Mouse (Mus musculus) layer of hippocampus, postnatal 25 days (tissue): ENCODE data around the gene Adamts18. TPM values are rescaled to one million over a fixed set of nuclear protein-coding genes. Genes with fewer than 3 reads are reported as not detected.
A peak's percentile ranks its signal among the peaks of the same experiment; 100 is the strongest.

Experiments
- DNase-seq, 2 experiments: peaks; one replicate each; pipeline ENCODE4 v3.0.0; 2022; ENCODE audit warnings: mixed read lengths in 2 of 2, low spot score in 1 of 2; ENCODE audit errors: extremely low spot score in 1 of 2
- total RNA-seq, 2 experiments: library from RNA; stranded (reverse); gene quantifications; 2 replicates each; pipeline ENCODE4 v1.2.3; 2021

The Adamts18 gene
- 1 to 10 TPM; 2.5 to 3.0 TPM for total RNA-seq

DNA sequence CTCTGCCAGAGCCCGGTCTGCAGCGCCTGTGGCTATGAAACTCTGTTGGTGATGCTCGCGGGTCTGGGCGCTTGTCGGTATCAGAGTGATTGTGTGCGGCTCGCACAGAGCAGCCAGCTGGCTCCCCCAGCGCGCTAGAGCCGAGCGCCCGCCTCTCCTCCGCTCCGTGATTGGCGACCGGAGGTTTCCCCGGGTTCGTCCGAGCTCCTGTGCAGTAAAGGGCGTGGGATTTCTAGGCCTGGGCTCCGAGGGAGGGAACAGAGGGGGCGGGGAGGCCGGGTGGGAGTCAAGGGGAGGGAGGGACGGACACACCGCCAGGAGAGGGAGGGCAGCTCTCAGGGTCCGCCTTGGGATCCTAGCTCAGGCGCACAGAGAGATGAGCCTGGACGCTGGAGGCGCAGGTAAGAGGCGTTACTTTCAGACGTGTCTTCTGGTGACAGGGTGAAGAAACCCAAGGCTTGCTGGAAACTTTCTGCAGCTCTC is at the start of gene Adamts18:
Gene Adamts18 (minus strand): TSS at position 86 of the 483 bp plus-strand sequence.
- DNase-seq = peak; percentile 30 to 41

DNA sequence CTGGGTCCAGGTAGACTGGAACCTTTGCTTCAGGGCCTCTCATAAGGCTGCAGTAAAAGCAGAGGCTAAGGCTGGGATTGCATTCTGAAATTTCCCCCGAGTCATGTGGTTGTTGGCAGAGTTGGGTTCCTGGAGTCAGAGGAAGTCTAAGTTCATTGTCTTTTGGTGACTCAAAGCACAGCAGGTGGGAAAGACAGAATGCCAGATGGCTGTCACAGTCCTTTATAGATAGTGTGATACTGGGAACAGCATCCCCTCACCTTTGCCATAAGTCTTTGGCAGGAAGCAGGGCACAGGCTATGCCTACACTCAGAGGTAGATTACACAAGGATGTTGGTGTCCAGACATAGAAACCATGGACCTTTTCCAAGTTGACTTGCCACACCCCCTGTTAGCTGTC is 47.9 kb upstream of the Adamts18 start:
- DNase-seq = no peak

DNA sequence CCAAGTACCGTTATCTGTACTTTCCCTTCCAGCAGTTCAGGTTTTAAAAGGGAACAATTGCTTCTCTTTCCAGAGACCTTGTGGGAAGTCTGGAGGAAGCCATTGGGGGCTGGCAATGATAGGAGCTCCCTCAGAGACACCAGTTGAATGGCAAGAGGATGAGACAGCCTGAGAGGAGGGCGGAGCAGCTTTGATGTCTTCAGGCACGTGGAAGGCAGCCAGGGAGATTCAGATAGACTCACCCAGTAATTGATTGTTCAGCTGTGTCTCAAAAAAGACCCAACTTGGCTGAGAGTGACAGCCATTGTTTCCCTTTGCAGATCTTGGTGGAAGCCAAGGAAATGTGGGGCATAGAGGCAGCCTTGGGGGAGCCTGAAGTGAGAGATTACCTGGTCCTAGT is 42.8 kb upstream of the Adamts18 start:
- DNase-seq = no peak

DNA sequence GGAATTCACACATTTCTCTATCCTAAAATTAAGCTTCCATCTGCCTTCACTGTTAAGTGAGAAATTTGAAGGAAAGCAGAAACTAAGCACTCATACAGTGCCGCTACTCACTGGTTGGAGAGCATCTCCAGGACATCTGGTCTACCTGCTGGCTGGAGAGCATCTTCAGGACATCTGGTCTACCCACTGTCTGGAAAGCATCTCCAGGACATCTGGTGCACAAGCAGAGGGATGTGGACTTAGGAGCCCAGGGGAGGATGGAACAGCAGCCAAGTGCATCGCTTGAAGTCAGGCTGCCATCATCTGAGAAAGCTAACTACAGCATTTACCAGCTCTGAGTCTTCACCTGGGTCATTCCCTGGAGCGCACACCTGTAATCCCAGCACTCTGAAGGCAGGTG is 38.0 kb upstream of the Adamts18 start:
- DNase-seq = no peak

DNA sequence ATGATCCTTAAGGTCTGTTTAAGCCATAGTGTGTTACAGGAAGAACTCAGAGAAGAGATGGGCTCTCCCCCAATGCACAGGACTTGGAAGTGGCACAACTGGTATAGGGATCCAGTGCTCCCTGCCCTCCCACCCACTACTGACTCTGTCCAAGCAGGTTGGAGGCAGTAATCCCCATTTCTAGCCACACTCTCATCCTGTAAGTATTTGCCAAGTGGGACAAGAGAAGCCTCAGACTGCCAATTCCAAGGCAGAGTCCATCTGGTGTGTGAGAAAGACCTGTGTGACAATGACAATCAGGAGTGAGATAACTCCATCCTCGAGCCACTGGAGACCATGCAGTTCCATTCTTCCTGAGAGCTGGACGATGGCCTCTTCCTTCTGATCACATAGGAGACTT is 36.6 kb upstream of the Adamts18 start:
- no peak for DNase-seq

DNA sequence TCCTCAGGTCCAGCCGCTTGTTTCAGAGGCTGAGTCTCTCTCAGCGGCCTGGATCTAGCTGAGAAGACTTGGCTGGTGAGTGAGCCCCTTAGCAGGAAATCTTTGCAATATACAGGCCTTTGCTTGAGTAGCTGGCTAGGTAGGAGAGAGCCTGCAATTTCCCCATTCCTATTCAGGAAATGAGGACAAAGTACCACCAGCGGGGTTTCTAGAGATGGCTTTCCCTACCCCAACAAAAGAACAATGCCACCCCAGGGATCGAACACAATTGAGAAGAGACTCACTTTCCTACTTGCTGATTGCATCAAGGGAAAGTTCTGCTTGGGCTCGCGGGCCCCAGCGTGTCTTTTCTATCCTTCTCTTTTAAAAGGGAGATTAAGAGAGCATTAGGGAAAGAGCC is 35.5 kb upstream of the Adamts18 start:
- no peak for DNase-seq

DNA sequence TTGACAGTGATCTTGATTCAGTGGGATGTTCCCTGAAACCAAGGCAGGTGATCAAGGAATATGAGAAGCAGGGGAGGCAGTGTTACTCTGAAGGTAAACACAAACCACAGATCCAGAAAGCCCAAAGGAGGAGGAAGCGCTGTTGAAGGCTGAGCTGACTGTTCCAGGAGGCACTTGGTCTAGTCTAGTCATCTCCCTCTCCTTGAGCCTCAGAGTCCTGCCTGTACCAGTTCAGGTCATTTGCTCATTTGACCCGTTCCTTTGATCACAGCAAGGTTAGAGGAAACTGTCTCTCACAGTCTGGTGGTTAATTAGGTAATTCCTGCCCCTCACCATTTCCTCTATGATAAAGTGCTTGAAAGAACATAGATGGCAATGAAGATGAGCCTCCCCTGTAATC is 34.0 kb upstream of the Adamts18 start:
- DNase-seq = no peak

DNA sequence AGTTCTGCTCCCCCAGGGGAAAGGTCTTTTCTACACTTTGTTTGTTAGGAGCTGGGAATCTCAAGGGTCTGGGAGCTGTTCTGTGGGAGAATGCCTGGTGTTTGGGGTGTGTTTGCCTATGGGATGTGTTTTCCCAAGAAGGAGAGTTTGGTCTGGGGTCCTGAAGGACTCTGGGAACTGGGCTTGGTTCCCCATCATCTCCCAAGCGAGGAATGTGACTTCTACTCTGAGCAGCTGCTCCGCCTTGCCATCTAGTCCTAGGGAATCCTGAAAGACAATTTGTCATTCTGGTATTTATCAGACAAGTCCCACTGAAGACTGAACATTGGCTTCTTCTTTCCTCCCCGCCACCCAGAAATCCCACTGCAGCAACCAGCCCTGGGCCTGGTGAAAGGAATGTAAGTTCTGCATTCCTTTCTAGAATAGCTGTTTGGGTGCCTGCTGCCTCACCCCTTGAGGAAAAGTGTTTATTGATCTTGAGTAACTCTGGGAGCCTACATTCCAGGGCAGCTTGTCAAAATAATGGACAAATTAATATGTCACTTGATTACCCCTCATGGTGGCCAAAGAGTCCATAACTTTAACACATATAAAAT is 30.0 kb upstream of the Adamts18 start:
- DNase-seq = no peak

DNA sequence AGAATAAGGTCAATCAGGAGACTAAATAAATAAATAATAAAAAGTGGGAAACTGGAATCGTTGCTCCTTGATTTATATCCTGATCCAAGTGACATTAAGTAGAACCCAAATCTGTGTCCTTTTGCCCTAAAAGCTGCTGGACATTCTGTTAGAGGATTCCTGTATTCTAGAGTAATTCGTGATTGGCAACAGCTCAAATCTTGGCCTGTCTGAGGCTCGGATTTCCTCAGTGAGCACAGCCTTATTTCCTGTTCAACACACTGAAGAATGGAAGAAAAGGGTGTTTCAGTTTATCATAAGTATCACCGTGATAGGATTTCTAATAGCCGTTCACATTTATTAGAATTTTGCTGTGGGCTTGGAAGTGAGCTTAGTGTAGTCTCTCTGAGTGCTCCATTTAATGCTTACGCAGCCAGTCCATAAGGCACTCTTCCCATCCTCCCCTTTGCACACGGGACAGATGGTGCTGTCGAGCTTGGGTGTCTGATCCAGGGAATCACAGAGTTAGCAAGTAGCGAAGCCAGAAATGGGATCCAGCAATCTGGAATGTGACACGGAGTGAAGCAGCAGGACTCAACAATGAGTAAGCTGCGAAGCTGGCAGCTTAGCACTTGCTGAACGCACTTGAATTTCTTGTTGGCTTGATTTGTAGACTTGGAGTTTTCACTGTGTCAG is 25.0 kb upstream of the Adamts18 start:
- DNase-seq = peak; percentile 45 to 49

DNA sequence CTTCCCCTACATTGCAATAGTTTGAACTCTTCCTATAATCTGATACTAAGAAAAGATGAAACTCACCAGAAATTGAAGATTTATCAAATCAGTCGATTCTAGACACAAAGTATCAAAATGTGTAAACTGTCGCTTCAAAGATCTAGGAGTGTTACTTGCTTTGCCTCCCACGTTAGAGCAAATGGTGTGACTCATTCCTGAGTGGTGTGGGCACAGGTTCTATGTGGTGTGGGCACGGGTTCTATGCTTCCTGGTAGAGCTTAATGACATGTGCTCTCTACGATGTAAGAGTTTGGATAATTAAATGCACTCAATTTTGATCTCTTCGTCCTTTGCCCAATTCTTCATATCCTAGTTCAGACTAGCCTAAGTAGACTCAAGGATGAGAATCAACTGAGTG is 23.9 kb upstream of the Adamts18 start:
- DNase-seq = no peak

DNA sequence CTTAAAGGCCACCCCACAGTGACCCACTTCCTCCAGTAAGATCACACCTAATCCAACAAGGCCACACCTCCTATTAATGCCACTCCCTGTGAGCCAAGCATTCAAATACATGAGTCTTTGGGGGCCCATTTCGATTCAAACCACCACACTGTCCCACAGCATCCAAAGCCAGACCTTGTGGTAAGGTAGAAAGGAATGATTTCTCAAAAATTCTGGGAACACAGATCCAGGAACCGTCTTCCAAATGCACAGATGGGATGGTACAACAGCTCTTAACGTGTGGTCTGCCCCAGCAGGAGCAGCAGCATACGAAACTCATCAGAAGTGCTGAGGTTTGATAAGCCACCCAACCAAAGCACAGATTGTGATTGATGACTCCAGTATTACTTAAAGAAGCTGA is 18.0 kb upstream of the Adamts18 start:
- DNase-seq = no peak

DNA sequence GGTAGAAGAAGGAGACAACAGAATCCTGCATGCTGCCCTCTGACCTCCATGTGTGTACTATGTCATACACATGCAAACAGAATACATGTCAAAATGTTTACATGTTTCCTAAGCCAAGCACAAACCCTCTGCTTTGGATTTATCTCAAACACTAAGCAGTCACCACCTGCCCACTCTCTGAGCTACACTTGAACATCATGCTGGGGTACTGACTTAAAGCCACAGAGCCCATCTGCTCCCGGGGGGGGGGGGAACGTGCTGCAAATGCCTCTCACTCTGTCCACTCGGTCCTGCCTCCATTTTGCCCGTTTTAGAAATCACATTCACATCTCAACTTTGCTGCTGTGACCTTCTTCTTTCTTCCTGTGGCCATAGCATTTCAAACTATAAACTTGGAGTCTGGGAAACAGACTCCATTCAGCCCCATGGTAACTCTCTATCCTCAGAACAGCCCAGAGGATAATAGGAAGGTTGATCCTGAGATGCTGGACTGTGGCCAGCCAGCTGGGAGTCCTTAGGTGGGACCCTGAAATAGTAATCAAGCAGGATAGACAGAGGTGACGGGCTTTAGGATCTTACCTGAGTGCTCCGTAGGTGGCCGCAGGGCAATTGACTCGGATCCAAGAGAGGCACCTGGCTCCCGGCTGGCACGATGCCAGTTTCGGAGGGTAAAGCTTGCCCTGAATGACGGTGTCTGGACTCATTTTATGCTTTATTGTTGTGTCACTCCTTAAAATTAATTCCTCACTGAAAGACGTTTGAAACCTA is 17.0 kb upstream of the Adamts18 start:
- no peak for DNase-seq

DNA sequence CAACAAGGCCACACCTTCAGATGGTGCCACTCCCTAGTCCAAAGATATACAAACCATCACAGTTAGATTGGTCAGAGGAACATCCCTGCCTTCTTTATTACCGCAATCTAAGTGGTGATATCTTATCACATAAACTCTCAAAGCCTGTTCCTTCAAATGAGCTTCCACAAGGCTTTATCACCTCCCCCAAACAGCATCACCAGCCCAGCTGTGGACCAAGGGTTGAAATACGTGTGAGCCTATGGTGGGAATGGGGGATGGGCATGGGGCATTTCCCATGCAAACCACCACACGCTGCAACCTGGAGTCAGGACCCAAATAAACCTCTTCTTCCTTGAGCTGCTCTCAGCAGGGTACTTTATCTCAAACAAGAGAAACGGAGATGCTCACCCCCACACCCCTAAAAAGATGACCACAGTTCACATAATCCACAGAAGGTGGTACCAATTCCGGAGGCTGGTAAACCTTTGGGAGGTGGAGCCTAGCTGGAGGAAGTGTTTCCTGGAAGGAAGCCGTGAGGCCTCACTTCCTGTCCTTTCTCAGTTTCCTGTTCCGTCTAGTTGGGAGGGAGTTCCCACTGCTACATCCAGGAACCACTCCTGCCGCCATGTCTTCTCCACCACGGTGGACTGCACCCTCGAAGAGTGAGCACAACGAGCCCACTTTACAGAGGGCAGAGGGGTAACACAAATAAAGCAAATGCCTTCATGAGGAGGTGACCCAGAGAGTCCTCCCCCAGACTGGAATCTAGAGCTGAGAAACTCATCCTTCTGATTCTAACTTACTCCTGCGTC is 11.5 kb upstream of the Adamts18 start:
- no peak for DNase-seq

DNA sequence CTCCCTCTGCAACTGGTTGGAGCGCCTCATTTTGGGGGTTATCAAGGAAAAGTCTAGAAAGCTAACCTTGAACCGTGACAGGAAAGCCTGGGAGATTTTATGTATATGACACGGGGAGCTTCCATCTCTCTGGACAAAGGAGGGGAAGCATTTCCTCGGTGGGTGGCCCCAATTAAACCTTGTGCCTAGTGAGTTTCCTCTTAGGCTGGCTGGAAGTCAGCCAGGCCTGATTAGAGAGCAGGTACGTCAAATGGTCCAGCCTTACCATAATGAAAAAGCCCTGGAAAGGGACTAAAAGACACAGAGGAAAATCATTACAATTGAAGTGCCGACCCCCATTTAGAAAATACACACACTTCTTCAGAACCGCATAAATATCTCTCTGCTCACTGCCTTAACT is 10.3 kb upstream of the Adamts18 start:
- no peak for DNase-seq

DNA sequence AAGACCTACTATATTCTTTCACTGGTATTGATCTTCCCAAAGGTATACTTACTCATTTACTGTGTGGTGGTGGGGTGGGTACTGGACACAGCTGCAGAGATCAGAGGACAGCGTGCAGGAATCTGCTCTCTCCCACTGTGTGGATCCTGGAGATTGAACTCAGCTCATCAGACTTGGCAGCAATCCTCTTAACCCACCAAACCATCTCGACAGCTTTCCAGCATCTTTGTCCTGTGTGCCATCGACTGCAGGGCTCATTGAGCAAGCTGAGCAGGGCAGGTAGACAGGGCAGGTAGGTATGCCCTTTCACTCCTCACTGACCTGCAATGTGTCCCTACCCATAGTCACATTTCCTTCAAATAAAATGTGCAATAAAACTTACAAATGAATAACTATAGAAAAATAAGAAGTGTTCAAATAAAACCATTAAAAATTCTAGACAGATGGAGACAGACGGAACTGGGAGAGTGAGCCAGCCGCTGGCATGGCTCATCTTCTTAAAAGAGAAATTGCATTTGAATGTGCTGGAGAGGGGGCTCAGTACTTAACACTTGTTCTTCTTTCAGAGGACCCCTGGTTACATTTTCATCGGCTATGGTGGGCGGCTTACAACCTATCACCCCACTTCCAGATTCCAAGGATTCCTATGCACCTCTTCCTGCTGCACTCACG is 6.2 kb upstream of the Adamts18 start:
- DNase-seq = no peak

DNA sequence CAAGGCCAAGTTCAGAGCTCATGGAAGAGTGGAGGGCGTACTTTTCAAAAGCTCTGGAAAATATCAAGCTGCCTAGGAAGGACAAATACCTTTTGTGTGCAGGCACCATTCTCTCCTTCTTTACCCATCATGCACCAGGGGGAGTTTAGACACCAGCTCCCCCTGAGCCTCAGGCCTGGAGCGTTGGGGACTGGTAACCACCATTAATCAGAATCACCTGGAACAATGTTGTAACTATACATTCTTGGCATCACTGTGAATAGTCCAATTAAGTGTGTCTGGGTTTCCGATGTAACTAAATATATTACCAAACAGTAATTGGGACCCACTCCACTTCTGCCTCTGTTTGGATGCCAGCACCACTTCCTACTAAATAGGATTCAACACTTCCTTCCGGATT is 5.2 kb upstream of the Adamts18 start:
- DNase-seq = no peak

DNA sequence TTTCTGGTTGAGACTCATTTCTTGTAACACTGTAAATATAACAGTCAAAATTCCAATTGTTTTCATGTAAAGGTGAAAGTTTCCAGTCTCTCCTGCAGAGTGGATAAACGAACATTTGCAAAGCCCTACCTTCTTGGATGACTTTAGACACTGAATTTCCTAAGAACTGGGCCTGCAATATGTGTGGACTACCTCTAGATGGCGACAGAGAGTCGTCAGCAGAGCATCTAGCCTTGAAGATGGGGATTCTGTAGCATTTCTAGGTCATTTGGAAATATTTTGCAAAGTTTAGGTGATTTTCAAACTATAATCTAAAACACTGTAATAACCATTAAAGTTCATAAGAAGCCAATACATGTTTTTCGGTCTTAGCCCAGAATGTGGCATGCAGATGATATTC is 3.1 kb upstream of the Adamts18 start:
- DNase-seq = no peak

DNA sequence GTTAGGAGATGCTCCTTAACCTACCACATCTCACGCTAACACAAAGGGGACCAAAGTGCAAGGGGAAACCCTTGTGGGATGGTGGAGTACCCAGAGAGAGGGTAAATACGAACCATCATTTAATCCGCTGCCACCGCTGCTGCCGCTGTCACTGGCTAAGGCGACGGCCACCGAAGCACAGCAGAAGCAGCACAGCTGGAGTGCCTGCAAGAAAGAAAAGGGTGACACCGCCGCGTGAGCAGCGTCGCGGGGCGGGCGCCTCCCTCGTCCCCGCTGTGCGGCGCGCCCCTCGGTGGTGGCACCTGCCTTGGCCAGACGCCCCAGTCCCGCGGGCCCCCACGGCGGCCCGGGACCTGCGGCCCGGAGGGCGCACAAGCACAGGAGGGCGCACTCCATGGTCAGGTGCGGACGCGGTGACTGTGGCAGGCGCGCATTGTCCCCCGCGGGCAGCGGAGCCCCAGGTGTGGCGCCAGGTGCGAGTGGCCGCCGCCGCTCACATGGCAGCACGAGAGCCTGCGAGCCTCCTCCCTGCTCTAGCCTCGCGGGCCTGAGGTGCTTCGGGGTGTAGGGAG is 371 bp downstream of the Adamts18 start:
- peak in 1 of 2 experiments; percentile 11 for DNase-seq

DNA sequence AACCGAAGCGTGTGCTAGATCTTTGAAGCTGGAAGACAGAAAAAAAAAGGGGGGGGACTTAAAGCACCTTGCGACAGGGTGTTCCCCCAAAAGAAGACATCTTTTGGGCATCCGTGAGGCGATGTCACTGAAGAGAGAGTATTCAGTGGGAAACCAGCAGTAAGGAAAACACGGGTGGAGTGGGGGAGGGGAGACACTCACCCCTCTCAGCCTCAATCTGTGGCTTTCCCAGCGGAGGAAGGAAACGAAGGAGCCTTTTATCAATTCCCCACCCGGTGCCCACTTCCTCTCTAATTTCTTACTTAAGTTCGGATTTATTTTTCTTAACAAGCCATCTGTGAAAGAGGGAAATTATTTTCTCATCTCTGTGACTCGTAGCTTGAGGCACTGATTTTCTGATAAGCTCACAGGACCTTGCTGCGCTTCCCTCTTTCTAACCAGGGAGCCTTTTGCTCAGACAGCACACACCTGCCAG is 895 bp downstream of the Adamts18 start:
- no peak for DNase-seq

DNA sequence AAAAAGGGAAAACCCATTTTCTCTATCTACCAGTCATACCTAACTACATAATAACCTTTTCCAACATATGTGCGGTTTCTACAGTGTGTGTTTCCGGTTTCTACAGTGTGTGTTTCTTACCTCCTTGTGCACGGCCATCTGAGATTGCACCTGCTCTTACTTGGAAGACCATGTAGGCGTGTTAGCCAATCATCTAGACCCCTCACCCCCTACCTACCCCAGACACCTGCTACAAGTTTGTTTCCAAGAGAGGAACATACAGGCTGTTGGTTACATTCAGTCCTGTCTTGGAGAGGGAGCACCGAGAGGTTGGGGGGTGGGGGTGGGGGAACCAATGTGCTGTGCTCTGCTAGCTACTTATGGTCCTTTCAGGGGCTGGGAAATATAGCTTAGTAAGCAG is 1.9 kb downstream of the Adamts18 start:
- DNase-seq = no peak
